Mouse (Mus musculus) MEL (cell line): ENCODE measurements at regions not wholly inside any gene's neighbourhood (a gene's known extent, or its start where the extent isn't known, plus 50 kb on each side); places are given as distances from the start of the nearest gene placed in this dataset.

Experiments used
- DNase-seq: peaks from one replicate; pipeline ENCODE4 v3.0.0; 2011; ENCODE audit warnings: low read depth, low spot score
- H3K27ac ChIP-seq: 2 replicates; pipeline ENCODE4 v1.5.1; 2012; ENCODE audit warnings: low read depth, mild to moderate bottlenecking, control low read depth, low read length, moderate library complexity; ENCODE audit not compliant: control insufficient read depth
- H3K27me3 ChIP-seq, 2 experiments: fragments of 150-350 bp in 1 of 2; sonication (generic) in 1 of 2; 2 replicates each; pipeline ENCODE4 v1.6.1; 2012; ENCODE audit warnings: low read length in 2 of 2, mild to moderate bottlenecking in 2 of 2, improper control_type of control experiment in 1 of 2, moderate library complexity in 1 of 2; ENCODE audit not compliant: insufficient read depth in 2 of 2, control insufficient read depth in 1 of 2
- H3K36me3 ChIP-seq, 2 experiments: 2 replicates each; pipeline ENCODE4 v1.6.1; 2012 to 2014; ENCODE audit warnings: low read length in 2 of 2, improper control_type of control experiment in 1 of 2, inconsistent platforms in 1 of 2, mild to moderate bottlenecking in 1 of 2; ENCODE audit not compliant: insufficient read depth in 2 of 2, control insufficient read depth in 1 of 2
- H3K4me1 ChIP-seq, 2 experiments: fragments of 150-350 bp in 1 of 2; sonication (generic) in 1 of 2; 2 replicates each; pipeline ENCODE4 v1.6.1; 2012; ENCODE audit warnings: low read length in 2 of 2, improper control_type of control experiment in 1 of 2, mild to moderate bottlenecking in 1 of 2; ENCODE audit not compliant: insufficient read depth in 2 of 2, control insufficient read depth in 1 of 2
- H3K4me3 ChIP-seq, 2 experiments: fragments of 150-350 bp in 1 of 2; sonication (generic) in 1 of 2; 2 replicates each; pipeline ENCODE4 v1.5.1; 2012; ENCODE audit warnings: low read depth in 2 of 2, low read length in 2 of 2, mild to moderate bottlenecking in 2 of 2, moderate library complexity in 2 of 2, control low read depth in 1 of 2, improper control_type of control experiment in 1 of 2; ENCODE audit not compliant: control insufficient read depth in 1 of 2, insufficient read depth in 1 of 2
- H3K79me2 ChIP-seq: 2 replicates; pipeline ENCODE4 v1.6.1; 2012; ENCODE audit warnings: mild to moderate bottlenecking, low read length, moderate library complexity; ENCODE audit not compliant: control insufficient read depth, poor library complexity, insufficient read depth
- H3K9ac ChIP-seq: 2 replicates; pipeline ENCODE4 v1.6.1; 2012; ENCODE audit warnings: low read depth, mild to moderate bottlenecking, control low read depth, low read length, moderate library complexity; ENCODE audit not compliant: control insufficient read depth, poor library complexity, severe bottlenecking
- H3K9me3 ChIP-seq: fragments of 150-350 bp; sonication (generic); replicated peaks from 2 replicates; pipeline ENCODE4 v1.6.1; 2012; ENCODE audit warnings: mild to moderate bottlenecking, low read length, improper control_type of control experiment, moderate library complexity; ENCODE audit not compliant: insufficient read depth
- BHLHE40 ChIP-seq: IDR thresholded peaks from 2 replicates; pipeline ENCODE4 v1.6.1; 2012; ENCODE audit warnings: low read depth, mild to moderate bottlenecking, inconsistent platforms, low read length, improper control_type of control experiment, borderline replicate concordance
- CHD1 ChIP-seq: IDR thresholded peaks from 2 replicates; pipeline ENCODE4 v1.6.1; 2012; ENCODE audit warnings: low read depth, mild to moderate bottlenecking, inconsistent platforms, low read length, improper control_type of control experiment
- CHD2 ChIP-seq: IDR thresholded peaks from 2 replicates; pipeline ENCODE4 v1.6.1; 2011; ENCODE audit warnings: low read length, improper control_type of control experiment
- CTCF ChIP-seq, 3 experiments: IDR thresholded peaks in 2 of 3; conservative IDR thresholded peaks in 1 of 3; 2 replicates each; pipeline ENCODE4 v1.5.1; 2011 to 2012; ENCODE audit warnings: low read length in 3 of 3, low read depth in 2 of 3, mild to moderate bottlenecking in 2 of 3, improper control_type of control experiment in 1 of 3, inconsistent platforms in 1 of 3, mixed read lengths in 1 of 3, moderate library complexity in 1 of 3; ENCODE audit not compliant: control insufficient read depth in 1 of 3, insufficient read depth in 1 of 3, poor library complexity in 1 of 3, severe bottlenecking in 1 of 3
- E2F4 ChIP-seq: IDR thresholded peaks from 2 replicates; pipeline ENCODE4 v1.6.1; 2011; ENCODE audit warnings: low read depth, low read length, improper control_type of control experiment, borderline replicate concordance
- ELF1 ChIP-seq: IDR thresholded peaks from 2 replicates; pipeline ENCODE4 v1.6.1; 2014; ENCODE audit warnings: low read depth, mild to moderate bottlenecking, inconsistent platforms, low read length, improper control_type of control experiment, moderate library complexity
- EP300 ChIP-seq, 2 experiments: IDR thresholded peaks; 2 replicates each; pipeline ENCODE4 v1.6.1; 2011; ENCODE audit warnings: improper control_type of control experiment in 2 of 2, low read length in 2 of 2, low read depth in 1 of 2, mild to moderate bottlenecking in 1 of 2
- ETS1 ChIP-seq: IDR thresholded peaks from 2 replicates; pipeline ENCODE4 v1.6.1; 2012; ENCODE audit warnings: low read depth, mild to moderate bottlenecking, inconsistent platforms, low read length, improper control_type of control experiment, moderate library complexity
- GABPA ChIP-seq: IDR thresholded peaks from 2 replicates; pipeline ENCODE4 v1.6.1; 2012; ENCODE audit warnings: low read depth, mild to moderate bottlenecking, inconsistent platforms, low read length, improper control_type of control experiment, moderate library complexity
- GATA1 ChIP-seq: IDR thresholded peaks from 2 replicates; pipeline ENCODE4 v1.6.1; 2011; ENCODE audit warnings: low read depth, low read length, improper control_type of control experiment
- HCFC1 ChIP-seq: IDR thresholded peaks from 2 replicates; pipeline ENCODE4 v1.6.1; 2012; ENCODE audit warnings: low read depth, mild to moderate bottlenecking, inconsistent platforms, low read length, improper control_type of control experiment, moderate library complexity
- JUND ChIP-seq: IDR thresholded peaks from 2 replicates; pipeline ENCODE4 v1.6.1; 2011; ENCODE audit warnings: low read depth, mild to moderate bottlenecking, improper control_type of control experiment, low read length
- KAT2A ChIP-seq: conservative IDR thresholded peaks from 2 replicates; pipeline ENCODE4 v1.6.1; 2012; ENCODE audit warnings: low read depth, low read length, improper control_type of control experiment, inconsistent platforms
- MAFK ChIP-seq: IDR thresholded peaks from 2 replicates; pipeline ENCODE4 v1.6.1; 2011; ENCODE audit warnings: low read depth, mild to moderate bottlenecking, low read length, improper control_type of control experiment, borderline replicate concordance
- MAX ChIP-seq: IDR thresholded peaks from 2 replicates; pipeline ENCODE4 v1.6.1; 2011; ENCODE audit warnings: low read length, improper control_type of control experiment
- MAZ ChIP-seq: IDR thresholded peaks from 2 replicates; pipeline ENCODE4 v1.6.1; 2012; ENCODE audit warnings: low read depth, mild to moderate bottlenecking, inconsistent platforms, low read length, improper control_type of control experiment
- MEF2A ChIP-seq: IDR thresholded peaks from 2 replicates; pipeline ENCODE4 v1.6.1; 2014; ENCODE audit warnings: low read depth, mild to moderate bottlenecking, inconsistent platforms, low read length, improper control_type of control experiment; ENCODE audit not compliant: poor library complexity, insufficient replicate concordance, severe bottlenecking; ENCODE audit errors: extremely low read depth
- MXI1 ChIP-seq: IDR thresholded peaks from 2 replicates; pipeline ENCODE4 v1.6.1; 2011; ENCODE audit warnings: mild to moderate bottlenecking, low read depth, low read length, improper control_type of control experiment
- MYB ChIP-seq: IDR thresholded peaks from 2 replicates; pipeline ENCODE4 v1.6.1; 2011; ENCODE audit warnings: mild to moderate bottlenecking, low read depth, low read length, improper control_type of control experiment
- MYC ChIP-seq: IDR thresholded peaks from 2 replicates; pipeline ENCODE4 v1.6.1; 2011; ENCODE audit warnings: low read depth, mild to moderate bottlenecking, low read length, improper control_type of control experiment, moderate library complexity
- NELFE ChIP-seq: IDR thresholded peaks from 2 replicates; pipeline ENCODE4 v1.6.1; 2011; ENCODE audit warnings: low read depth, low read length, improper control_type of control experiment
- NRF1 ChIP-seq: IDR thresholded peaks from 2 replicates; pipeline ENCODE4 v1.6.1; 2014; ENCODE audit warnings: low read depth, mild to moderate bottlenecking, inconsistent platforms, low read length, improper control_type of control experiment, moderate library complexity; ENCODE audit not compliant: poor library complexity, insufficient read depth, severe bottlenecking
- POLR2A ChIP-seq, 2 experiments: IDR thresholded peaks; 2 replicates each; pipeline ENCODE4 v1.6.1; 2011 to 2012; ENCODE audit warnings: low read length in 2 of 2, mild to moderate bottlenecking in 2 of 2, control low read depth in 1 of 2, improper control_type of control experiment in 1 of 2, low read depth in 1 of 2, moderate library complexity in 1 of 2; ENCODE audit not compliant: control insufficient read depth in 1 of 2, insufficient read depth in 1 of 2, poor library complexity in 1 of 2
- POLR2AphosphoS2 ChIP-seq: IDR thresholded peaks from 2 replicates; pipeline ENCODE4 v1.6.1; 2011; ENCODE audit warnings: low read length, improper control_type of control experiment
- POLR2AphosphoS5 ChIP-seq: IDR thresholded peaks from 2 replicates; pipeline ENCODE4 v1.6.1; 2012; ENCODE audit warnings: low read depth, borderline replicate concordance, mild to moderate bottlenecking, inconsistent platforms, low read length, moderate library complexity, mixed read lengths
- RCOR1 ChIP-seq: IDR thresholded peaks from 2 replicates; pipeline ENCODE4 v1.6.1; 2012; ENCODE audit warnings: low read depth, mild to moderate bottlenecking, inconsistent platforms, low read length, improper control_type of control experiment
- SIN3A ChIP-seq: IDR thresholded peaks from 2 replicates; pipeline ENCODE4 v1.6.1; 2012; ENCODE audit warnings: low read length, improper control_type of control experiment, inconsistent platforms
- SMC3 ChIP-seq: IDR thresholded peaks from 2 replicates; pipeline ENCODE4 v1.6.1; 2011; ENCODE audit warnings: low read depth, low read length, improper control_type of control experiment
- TAL1 ChIP-seq: IDR thresholded peaks from 2 replicates; pipeline ENCODE4 v1.6.1; 2012; ENCODE audit warnings: mild to moderate bottlenecking, inconsistent platforms, low read length, moderate library complexity, mixed read lengths
- TBP ChIP-seq: IDR thresholded peaks from 2 replicates; pipeline ENCODE4 v1.8.0; 2011; ENCODE audit warnings: low read depth, low read length, improper control_type of control experiment
- TCF12 ChIP-seq: IDR thresholded peaks from 2 replicates; pipeline ENCODE4 v1.6.1; 2014; ENCODE audit warnings: low read depth, mild to moderate bottlenecking, inconsistent platforms, low read length, improper control_type of control experiment, moderate library complexity
- UBTF ChIP-seq: IDR thresholded peaks from 2 replicates; pipeline ENCODE4 v1.6.1; 2012; ENCODE audit warnings: low read depth, mild to moderate bottlenecking, inconsistent platforms, low read length, improper control_type of control experiment, moderate library complexity, borderline replicate concordance; ENCODE audit not compliant: insufficient read depth
- USF1 ChIP-seq: IDR thresholded peaks from 2 replicates; pipeline ENCODE4 v1.6.1; 2014; ENCODE audit warnings: low read depth, mild to moderate bottlenecking, inconsistent platforms, low read length, improper control_type of control experiment, moderate library complexity
- USF2 ChIP-seq, 2 experiments: IDR thresholded peaks; 2 replicates each; pipeline ENCODE4 v1.6.1; 2011 to 2012; ENCODE audit warnings: improper control_type of control experiment in 2 of 2, low read length in 2 of 2, borderline replicate concordance in 1 of 2, inconsistent platforms in 1 of 2, low read depth in 1 of 2, mild to moderate bottlenecking in 1 of 2; ENCODE audit not compliant: insufficient read depth in 1 of 2
- ZC3H11A ChIP-seq: IDR thresholded peaks from 2 replicates; pipeline ENCODE4 v1.6.1; 2012; ENCODE audit warnings: low read depth, mild to moderate bottlenecking, inconsistent platforms, low read length, improper control_type of control experiment
- ZKSCAN1 ChIP-seq: IDR thresholded peaks from 2 replicates; pipeline ENCODE4 v1.6.1; 2012; ENCODE audit warnings: low read depth, mild to moderate bottlenecking, inconsistent platforms, low read length, improper control_type of control experiment, moderate library complexity
- ZMIZ1 ChIP-seq: IDR thresholded peaks from 2 replicates; pipeline ENCODE4 v1.6.1; 2012; ENCODE audit warnings: low read depth, mild to moderate bottlenecking, inconsistent platforms, low read length, improper control_type of control experiment, moderate library complexity
- ZNF384 ChIP-seq: IDR thresholded peaks from 2 replicates; pipeline ENCODE4 v1.6.1; 2012; ENCODE audit warnings: low read depth, mild to moderate bottlenecking, inconsistent platforms, low read length, improper control_type of control experiment

DNA sequence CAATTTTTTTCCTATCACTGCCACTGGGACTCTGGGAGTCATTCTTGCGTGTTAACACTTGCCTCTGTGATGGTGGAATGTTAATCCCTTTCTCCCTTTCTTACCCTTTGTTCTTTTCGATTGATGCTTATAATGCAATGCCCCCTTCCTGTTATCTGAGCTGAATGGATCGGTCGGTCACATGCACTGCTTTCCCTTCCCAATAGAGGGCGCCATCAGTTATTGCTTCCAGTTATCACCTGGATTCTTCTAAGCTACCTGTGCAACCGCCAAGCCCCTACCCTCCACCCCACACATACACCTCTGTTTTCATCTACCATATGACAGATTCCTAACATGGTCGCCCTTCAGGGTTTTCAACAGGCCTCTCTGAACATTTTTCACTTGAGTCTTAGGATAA, 66.9 kb upstream of the Ano6 start:
- no peaks in the 10 kb centered on the region for H3K79me2 ChIP-seq
- no peak overlapping the region for H3K27ac ChIP-seq
- peak; percentile 62 for DNase-seq
- H3K9me3 ChIP-seq: no peaks in the 10 kb centered on the region
- no peaks in the 10 kb centered on the region; a peak in 1 of 4 replicates for H3K4me1 ChIP-seq
- no peak overlapping the region for H3K4me3 ChIP-seq
- no peaks in the 10 kb centered on the region; a peak in 1 of 4 replicates for H3K27me3 ChIP-seq
- H3K9ac ChIP-seq: no peak overlapping the region
- no peaks in the 10 kb centered on the region for H3K36me3 ChIP-seq
- no peak for TF ChIP-seq BHLHE40
- TF ChIP-seq USF1: peak; percentile 71
- TF ChIP-seq MYB: no peak
- TF ChIP-seq SMC3: peak; percentile 61
- no peak for TF ChIP-seq POLR2AphosphoS5
- TF ChIP-seq GATA1: no peak
- no peak for TF ChIP-seq ZKSCAN1
- peak; percentile 48; the same call in 1 of the 2 replicates for TF ChIP-seq ZC3H11A
- TF ChIP-seq USF2 (IDR thresholded peaks at IDR 0.05; ENCODE audit: borderline replicate concordance in 1 of 2, insufficient read depth in 1 of 2, low read depth in 1 of 2, low read length in 2 of 2): 0 out of 4 replicates have a peak, but pooled peaks of 1 of the 2 experiments have one; percentile 13
- TF ChIP-seq MAX: no peak
- no peak for TF ChIP-seq EP300 (IDR thresholded peaks at IDR 0.05; ENCODE audit: low read depth in 1 of 2, low read length in 2 of 2)
- no peak for TF ChIP-seq SIN3A
- TF ChIP-seq ZMIZ1: no peak
- 0 out of 2 replicates have a peak, but pooled peaks have one; percentile 26 for TF ChIP-seq MYC
- no peak for TF ChIP-seq KAT2A
- TF ChIP-seq CHD2: no peak
- no peak for TF ChIP-seq MAFK
- TF ChIP-seq NELFE: no peak
- no peak for TF ChIP-seq MXI1
- TF ChIP-seq UBTF: no peak
- TF ChIP-seq POLR2A (IDR thresholded peaks at IDR 0.05; ENCODE audit: control insufficient read depth in 1 of 2, insufficient read depth in 1 of 2, low read depth in 1 of 2, low read length in 2 of 2, poor library complexity in 1 of 2): no peak
- no peak for TF ChIP-seq GABPA
- no peak for TF ChIP-seq ELF1
- TF ChIP-seq MEF2A: no peak
- TF ChIP-seq TBP: 0 out of 2 replicates have a peak, but pooled peaks have one; percentile 20
- no peak for TF ChIP-seq JUND
- no peak for TF ChIP-seq RCOR1
- no peak for TF ChIP-seq NRF1
- TF ChIP-seq CTCF (IDR thresholded peaks at IDR 0.05 in 2 of 3, conservative IDR thresholded peaks at IDR 0.05 in 1 of 3; ENCODE audit: control insufficient read depth in 1 of 3, insufficient read depth in 1 of 3, low read depth in 2 of 3, low read length in 3 of 3, poor library complexity in 1 of 3, severe bottlenecking in 1 of 3): peak; percentile 80 to 95 (median 87)
- no peak for TF ChIP-seq MAZ
- no peak for TF ChIP-seq E2F4
- TF ChIP-seq ZNF384: no peak
- no peak for TF ChIP-seq ETS1
- TF ChIP-seq TCF12: no peak
- TF ChIP-seq HCFC1: no peak
- no peak for TF ChIP-seq CHD1
- no peak for TF ChIP-seq POLR2AphosphoS2
- no peak for TF ChIP-seq TAL1
